Mouse (Mus musculus): ENCODE data around the gene Zfp511.
A peak's percentile ranks its signal among the peaks of the same experiment; 100 is the strongest.

Gene Zfp511

GRCm38 (mm10) chr7:140047811-140048311, 11.7 kb downstream of the Zfp511 start:
- no peak for DNase-seq (ENCODE audit: low read depth in 2 of 2, low spot score in 2 of 2)

GRCm38 (mm10) chr7:140048361-140049114, 12.3 kb downstream of the Zfp511 start, which contains the start of gene Msx3:
Gene Msx3 (minus strand): TSS chr7:140049089.
- no peak for DNase-seq (ENCODE audit: low read depth in 2 of 2, low spot score in 2 of 2)

GRCm38 (mm10) chr7:140049115-140049689, 13.0 kb downstream of the Zfp511 start:
- DNase-seq (ENCODE audit: low read depth in 2 of 2, low spot score in 2 of 2), result no peak

GRCm38 (mm10) chr7:140054124-140054523, 17.9 kb downstream of the Zfp511 start:
- DNase-seq (ENCODE audit: low read depth in 2 of 2, low spot score in 2 of 2), result no peak

- DNase-seq (ENCODE audit: low read depth in 2 of 2, low spot score in 2 of 2), result no peak
Observed at GRCm38 (mm10) chr7:140057413-140058407, 21.5 kb downstream of the Zfp511 start.

GRCm38 (mm10) chr7:140058528-140058927, 22.3 kb downstream of the Zfp511 start:
- DNase-seq (ENCODE audit: low read depth in 2 of 2, low spot score in 2 of 2), result no peak

DNA sequence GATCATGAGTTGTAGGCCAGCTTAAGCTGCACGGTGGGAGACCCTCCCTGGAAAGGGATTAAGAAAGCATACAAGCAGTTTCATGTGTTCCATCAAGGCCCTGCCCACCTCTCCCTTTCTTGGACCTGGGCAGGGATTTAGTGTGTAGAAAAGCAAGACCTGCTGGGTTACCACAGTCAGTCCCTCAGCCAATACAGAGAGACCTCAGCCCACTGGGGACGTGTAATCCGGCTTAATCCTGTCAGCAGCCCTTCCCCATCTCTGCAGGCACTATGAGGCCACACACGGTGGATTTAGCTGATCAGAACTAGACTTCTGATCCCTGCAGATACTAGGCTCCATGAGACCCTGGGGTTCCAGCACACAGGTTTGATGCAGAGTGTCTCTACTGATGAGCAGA, 23.4 kb downstream of the Zfp511 start:
- no peak for DNase-seq (ENCODE audit: low read depth in 2 of 2, low spot score in 2 of 2)

- no peak for DNase-seq (ENCODE audit: low read depth in 2 of 2, low spot score in 2 of 2)
Observed at GRCm38 (mm10) chr7:140060936-140061831, 25.0 kb downstream of the Zfp511 start.

- DNase-seq (ENCODE audit: low read depth in 2 of 2, low spot score in 2 of 2), result no peak
Observed at GRCm38 (mm10) chr7:140061832-140062130, 25.6 kb downstream of the Zfp511 start.

GRCm38 (mm10) chr7:140062307-140062706, 26.1 kb downstream of the Zfp511 start:
- DNase-seq (ENCODE audit: low read depth in 2 of 2, low spot score in 2 of 2), result no peak

GRCm38 (mm10) chr7:140063092-140063491, 26.9 kb downstream of the Zfp511 start:
- peak; percentile 46 to 61 for DNase-seq (ENCODE audit: low read depth in 2 of 2, low spot score in 2 of 2)

GRCm38 (mm10) chr7:140067397-140067796, 31.2 kb downstream of the Zfp511 start:
- no peak for DNase-seq (ENCODE audit: low read depth in 2 of 2, low spot score in 2 of 2)

DNA sequence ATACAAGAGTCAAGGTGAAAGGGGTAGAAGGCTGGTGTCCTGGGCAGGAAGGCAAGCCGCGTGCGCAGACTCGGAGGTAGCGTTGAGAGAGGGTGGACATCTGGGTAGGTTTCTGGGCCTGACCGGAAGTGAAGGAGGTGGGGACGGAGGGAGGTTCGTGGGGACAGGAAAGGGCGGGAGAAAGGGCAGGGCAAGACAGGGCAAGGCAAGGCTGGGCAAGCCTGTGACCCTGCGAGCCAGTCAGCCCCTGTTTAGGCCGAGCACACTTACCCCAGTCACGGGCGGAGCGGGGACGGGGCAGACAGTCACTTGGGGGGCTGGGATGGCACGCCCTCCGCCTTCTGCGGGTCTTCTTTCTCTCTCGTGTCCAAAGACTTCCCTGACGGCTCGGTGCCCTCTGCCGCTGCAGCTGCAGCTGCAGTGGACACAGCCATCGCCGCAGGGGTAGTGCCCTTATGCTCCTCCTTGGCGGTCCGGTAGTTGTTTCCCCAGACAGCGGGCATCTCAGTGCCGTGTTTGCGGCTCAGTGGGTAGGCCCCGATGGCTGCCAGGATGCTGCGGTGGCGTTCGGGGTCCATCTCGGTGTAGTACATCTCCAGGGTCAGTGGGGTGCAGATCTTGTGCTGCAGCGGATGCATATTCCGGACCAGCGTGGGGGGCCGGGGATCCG, 34.0 kb downstream of the Zfp511 start:
- no peak for DNase-seq (ENCODE audit: low read depth in 2 of 2, low spot score in 2 of 2)

DNA sequence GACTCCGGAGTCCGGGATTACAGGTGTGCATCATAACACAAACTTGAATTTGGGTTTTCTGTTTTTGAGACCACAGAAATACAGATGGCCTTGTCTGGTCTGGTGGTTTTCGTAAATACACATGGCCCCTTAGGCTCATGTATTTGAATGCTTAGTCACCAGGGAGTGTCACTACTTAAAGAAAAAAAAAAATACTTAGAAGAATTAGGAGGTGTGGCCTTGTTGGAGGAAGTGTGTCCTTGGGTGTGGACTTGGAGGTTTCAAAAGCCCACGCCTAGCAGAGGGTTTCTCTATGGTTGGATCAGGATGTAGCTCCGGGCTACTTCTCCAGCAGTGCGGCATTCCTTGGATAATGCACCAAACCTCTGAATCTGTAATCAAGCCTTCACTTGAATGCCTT, 41.5 kb downstream of the Zfp511 start:
- DNase-seq (ENCODE audit: low read depth in 2 of 2, low spot score in 2 of 2), result no peak

GRCm38 (mm10) chr7:140078711-140079110, 42.5 kb downstream of the Zfp511 start:
- peak; percentile 30 to 41 for DNase-seq (ENCODE audit: low read depth in 2 of 2, low spot score in 2 of 2)

GRCm38 (mm10) chr7:140080503-140081156, 44.4 kb downstream of the Zfp511 start:
- peak; percentile 20 to 36 for DNase-seq (ENCODE audit: low read depth in 2 of 2, low spot score in 2 of 2)

GRCm38 (mm10) chr7:140081408-140082241, 45.4 kb downstream of the Zfp511 start:
- DNase-seq (ENCODE audit: low read depth in 2 of 2, low spot score in 2 of 2), result no peak

- DNase-seq (ENCODE audit: low read depth in 2 of 2, low spot score in 2 of 2), result no peak
Observed at GRCm38 (mm10) chr7:140082242-140082678, 46.1 kb downstream of the Zfp511 start, which contains the start of gene Caly. Gene Caly (minus strand): TSS chr7:140082548.
